Mouse (Mus musculus) splenic B cell, adult 2 months (primary cell): ENCODE data around the gene Ppp1r15b.
A peak's percentile ranks its signal among the peaks of the same experiment; 100 is the strongest.

Experiments used
- DNase-seq: peaks from one replicate; pipeline ENCODE4 v3.0.0-alpha.2; 2011; ENCODE audit warnings: low read depth, low spot score
- H3K27me3 ChIP-seq: 2 replicates; pipeline ENCODE4 v1.6.1; 2012; ENCODE audit warnings: mild to moderate bottlenecking, low read length, moderate library complexity, mixed read lengths; ENCODE audit not compliant: control insufficient read depth, poor library complexity, insufficient read depth, severe bottlenecking
- H3K36me3 ChIP-seq: 2 replicates; pipeline ENCODE4 v1.6.1; 2012; ENCODE audit warnings: mild to moderate bottlenecking, low read length, moderate library complexity, mixed read lengths; ENCODE audit not compliant: control insufficient read depth, poor library complexity, insufficient read depth, severe bottlenecking

Ppp1r15b gene

GRCm38 (mm10) chr1:133102108-133102507 lies 28.8 kb upstream of the Ppp1r15b start:
- Histone ChIP-seq H3K27me3 (no peaks in the 10 kb centered on the region), H3K36me3 (peaks cover 37% of the 10 kb centered on the region)
- DNase-seq: no peak

GRCm38 (mm10) chr1:133103315-133103714 lies 27.6 kb upstream of the Ppp1r15b start:
- DNase-seq: no peak
- peaks cover 37% of the 10 kb centered on the region for H3K36me3 ChIP-seq

GRCm38 (mm10) chr1:133103871-133104270 lies 27.1 kb upstream of the Ppp1r15b start:
- Histone ChIP-seq H3K36me3 (peaks cover 36% of the 10 kb centered on the region), H3K27me3 (no peaks in the 10 kb centered on the region)
- no peak for DNase-seq

More at GRCm38 (mm10) chr1:133103315-133103714, 27.6 kb upstream of the Ppp1r15b start:
- H3K27me3 ChIP-seq: no peaks in the 10 kb centered on the region

- Histone ChIP-seq H3K27me3 (no peaks in the 10 kb centered on the region), H3K36me3 (no peaks in the 10 kb centered on the region)
- no peak for DNase-seq
Observed at GRCm38 (mm10) chr1:133116108-133116507, 14.8 kb upstream of the Ppp1r15b start.

- Histone ChIP-seq H3K27me3 (no peaks in the 10 kb centered on the region), H3K36me3 (no peaks in the 10 kb centered on the region)
- peak; percentile 39 for DNase-seq
Observed at GRCm38 (mm10) chr1:133118127-133118526, 12.8 kb upstream of the Ppp1r15b start.

- DNase-seq: no peak
Observed at GRCm38 (mm10) chr1:133118844-133119243, 12.1 kb upstream of the Ppp1r15b start.

GRCm38 (mm10) chr1:133119931-133120712 lies 10.8 kb upstream of the Ppp1r15b start:
- DNase-seq: no peak
- H3K27me3 ChIP-seq: no peaks in the 10 kb centered on the region
- no peaks in the 10 kb centered on the region for H3K36me3 ChIP-seq

More at GRCm38 (mm10) chr1:133118844-133119243, 12.1 kb upstream of the Ppp1r15b start:
- Histone ChIP-seq H3K36me3 (no peaks in the 10 kb centered on the region), H3K27me3 (no peaks in the 10 kb centered on the region)

GRCm38 (mm10) chr1:133121246-133121645 lies 9.7 kb upstream of the Ppp1r15b start:
- Histone ChIP-seq H3K36me3 (no peaks in the 10 kb centered on the region), H3K27me3 (no peaks in the 10 kb centered on the region)
- no peak for DNase-seq

GRCm38 (mm10) chr1:133124137-133124536 lies 6.8 kb upstream of the Ppp1r15b start:
- Histone ChIP-seq H3K27me3 (no peaks in the 10 kb centered on the region), H3K36me3 (no peaks in the 10 kb centered on the region)
- DNase-seq: no peak

- Histone ChIP-seq H3K36me3 (no peaks in the 10 kb centered on the region), H3K27me3 (no peaks in the 10 kb centered on the region)
- DNase-seq: no peak
Observed at GRCm38 (mm10) chr1:133125640-133126364, 5.1 kb upstream of the Ppp1r15b start.

- H3K27me3 ChIP-seq: no peaks in the 10 kb centered on the region
- H3K36me3 ChIP-seq: no peaks in the 10 kb centered on the region
- DNase-seq: no peak
Observed at GRCm38 (mm10) chr1:133126365-133126740, 4.6 kb upstream of the Ppp1r15b start.

GRCm38 (mm10) chr1:133127328-133127727 lies 3.6 kb upstream of the Ppp1r15b start:
- no peaks in the 10 kb centered on the region for H3K27me3 ChIP-seq
- no peak for DNase-seq
- H3K36me3 ChIP-seq: no peaks in the 10 kb centered on the region

GRCm38 (mm10) chr1:133129471-133130221 lies 1.3 kb upstream of the Ppp1r15b start:
- no peaks in the 10 kb centered on the region for H3K27me3 ChIP-seq
- no peak for DNase-seq

GRCm38 (mm10) chr1:133131561-133131905 lies 590 bp downstream of the Ppp1r15b start:
- Histone ChIP-seq H3K36me3 (peaks cover 11% of the 10 kb centered on the region; the same call in 1 of the 2 replicates), H3K27me3 (no peaks in the 10 kb centered on the region)
- DNase-seq: no peak

More at GRCm38 (mm10) chr1:133129471-133130221, 1.3 kb upstream of the Ppp1r15b start:
- peaks cover 7% of the 10 kb centered on the region; the same call in 1 of the 2 replicates for H3K36me3 ChIP-seq

- peaks cover 14% of the 10 kb centered on the region; the same call in 1 of the 2 replicates for H3K36me3 ChIP-seq
- DNase-seq: no peak
- H3K27me3 ChIP-seq: no peaks in the 10 kb centered on the region
Observed at GRCm38 (mm10) chr1:133131936-133132335, 993 bp downstream of the Ppp1r15b start.
